Mouse (Mus musculus) C2C12 (cell line): ENCODE results near the gene Wwtr1. TPM values are rescaled to one million over a fixed set of nuclear protein-coding genes. Genes with fewer than 3 reads are reported as not detected.
A peak's percentile ranks its signal among the peaks of the same experiment; 100 is the strongest.

Experiments
- H3K27me3 ChIP-seq: one replicate; pipeline ENCODE4 v1.6.1; 2011; ENCODE audit not compliant: control insufficient read depth, insufficient read depth, insufficient read length
- H3K36me3 ChIP-seq: one replicate; pipeline ENCODE4 v1.6.1; 2011; ENCODE audit not compliant: control insufficient read depth, insufficient read depth
- H3K4me3 ChIP-seq: one replicate; pipeline ENCODE4 v1.5.1; 2011; ENCODE audit warnings: mild to moderate bottlenecking, control low read depth; ENCODE audit not compliant: poor library complexity, insufficient read depth, severe bottlenecking
- H3K79me2 ChIP-seq: one replicate; pipeline ENCODE4 v1.6.1; 2011; ENCODE audit not compliant: control insufficient read depth, insufficient read depth
- H3K79me3 ChIP-seq: one replicate; pipeline ENCODE4 v1.6.1; 2011; ENCODE audit warnings: low read depth, control low read depth
- H3ac ChIP-seq: one replicate; pipeline ENCODE3; 2011; ENCODE audit warnings: low read depth; ENCODE audit not compliant: control insufficient read depth, insufficient read length
- CEBPB ChIP-seq: IDR thresholded peaks from one replicate; pipeline ENCODE4 v1.6.1; 2011; ENCODE audit warnings: low read depth, mild to moderate bottlenecking, control low read depth, moderate library complexity
- CTCF ChIP-seq: IDR thresholded peaks from one replicate; pipeline ENCODE4 v1.5.1; 2011; ENCODE audit not compliant: control insufficient read depth, insufficient read depth, insufficient read length
- FOSL1 ChIP-seq: IDR thresholded peaks from one replicate; pipeline ENCODE4 v1.8.0; 2011; ENCODE audit warnings: mild to moderate bottlenecking, low read length; ENCODE audit not compliant: poor library complexity, insufficient read depth, severe bottlenecking
- MAX ChIP-seq: IDR thresholded peaks from one replicate; pipeline ENCODE4 v1.6.1; 2011; ENCODE audit warnings: mild to moderate bottlenecking, control low read depth
- MYOD1 ChIP-seq: IDR thresholded peaks from one replicate; pipeline ENCODE4 v1.6.1; 2011; ENCODE audit warnings: low read depth; ENCODE audit not compliant: control insufficient read depth, insufficient read length
- MYOG ChIP-seq: IDR thresholded peaks from one replicate; pipeline ENCODE4 v1.6.1; 2011; ENCODE audit not compliant: control insufficient read depth, insufficient read length; ENCODE audit errors: extremely low read depth
- USF1 ChIP-seq: IDR thresholded peaks from one replicate; pipeline ENCODE4 v1.6.1; 2011; ENCODE audit warnings: low read depth, mild to moderate bottlenecking, control low read depth, moderate library complexity
- polyA plus RNA-seq: library from polyadenylated mRNA; unstranded; fragments of >200 nt; fragmentation: generic; extraction: Trizol; gene quantifications from one replicate; pipeline ENCODE4 v1.2.1, GENCODE M21; 2012; ENCODE audit warnings: missing spikeins

Gene Wwtr1
- polyA plus RNA-seq, 1 experiment: 26.7 TPM

DNA sequence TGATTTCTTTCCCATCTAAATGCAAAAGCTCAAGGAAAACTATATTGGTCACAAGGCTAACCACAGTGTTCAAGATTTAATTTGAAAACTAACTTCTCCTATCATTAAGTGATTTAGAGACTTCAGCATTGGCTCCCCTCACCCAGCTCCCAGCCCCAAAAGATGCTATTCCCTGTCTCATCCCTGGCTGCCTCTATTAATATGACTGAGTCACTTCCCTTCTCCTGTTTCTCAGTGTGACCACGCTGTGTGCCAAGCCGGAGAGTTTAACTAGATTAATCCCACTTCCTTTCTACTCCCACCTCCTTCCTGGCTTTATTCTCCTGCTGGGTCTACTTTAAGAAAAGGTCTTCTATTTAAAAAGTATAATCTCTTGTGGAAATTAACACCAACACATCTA, 71.0 kb downstream of the Wwtr1 start:
- Histone ChIP-seq H3K36me3 (peaks cover 20% of the 10 kb centered on the region), H3K79me2 (peaks cover 85% of the 10 kb centered on the region), H3K27me3 (no peaks in the 10 kb centered on the region), H3ac (no peak overlapping the region), H3K79me3 (peaks cover 40% of the 10 kb centered on the region), H3K4me3 (no peak overlapping the region)
- TF ChIP-seq FOSL1 (peak; percentile 29), MYOD1 (no peak)

DNA sequence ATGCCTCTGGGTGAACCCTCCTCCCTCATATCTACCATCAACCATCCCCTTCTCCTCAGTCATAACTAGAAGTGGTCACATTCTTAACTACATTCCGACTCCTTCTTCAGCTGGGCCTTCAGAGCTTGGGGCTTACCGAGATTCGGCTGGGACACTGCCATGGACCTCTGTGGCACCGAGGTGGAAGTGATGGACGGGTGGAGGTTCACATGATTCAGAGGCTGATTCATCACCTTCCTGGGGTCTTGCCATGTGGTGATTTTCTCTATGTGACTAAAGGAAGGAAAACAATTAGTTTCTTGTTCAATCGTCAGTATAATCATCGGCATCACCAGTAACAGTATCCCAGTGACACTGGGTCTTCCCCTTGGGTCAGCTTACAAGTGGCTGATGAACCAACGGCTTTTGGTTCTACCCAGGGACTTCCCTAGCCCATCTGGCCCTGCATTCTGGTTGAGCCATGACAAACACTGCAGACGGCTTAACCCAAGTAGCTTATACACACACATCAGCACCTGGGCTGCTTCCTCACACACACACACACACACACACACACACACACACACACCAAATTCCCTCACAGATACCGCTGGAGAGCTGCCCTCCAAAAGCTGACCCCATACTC, 74.0 kb downstream of the Wwtr1 start:
- peak; percentile 14 for TF ChIP-seq MYOD1
- no peak for TF ChIP-seq MYOG
- TF ChIP-seq FOSL1: peak; percentile 66
- TF ChIP-seq CTCF: no peak
- no peak for TF ChIP-seq MAX
- TF ChIP-seq USF1: peak; percentile 61
- no peak for TF ChIP-seq CEBPB
- Histone ChIP-seq H3K79me2 (peaks cover 79% of the 10 kb centered on the region), H3ac (no peak overlapping the region), H3K36me3 (peaks cover 23% of the 10 kb centered on the region), H3K27me3 (no peaks in the 10 kb centered on the region), H3K79me3 (peaks cover 28% of the 10 kb centered on the region), H3K4me3 (no peak overlapping the region)

DNA sequence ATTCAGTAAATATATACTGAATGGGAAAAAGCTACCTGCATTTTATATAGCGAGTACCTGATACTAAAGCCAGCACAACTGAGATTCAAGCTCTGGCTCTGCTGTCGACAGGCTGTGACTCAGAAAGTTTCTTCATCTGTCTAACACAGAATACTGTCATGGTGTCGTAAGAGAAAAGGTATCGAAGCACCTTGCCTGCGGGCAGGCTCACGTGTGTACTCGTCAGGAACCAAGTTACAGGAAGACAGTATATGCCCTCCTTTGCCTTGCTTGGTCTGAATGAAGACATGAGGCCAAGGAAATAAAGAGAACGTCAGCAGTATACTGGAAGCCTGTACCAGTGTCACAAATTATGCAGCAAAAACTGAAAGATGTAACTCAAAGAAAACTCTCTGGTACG, 74.9 kb downstream of the Wwtr1 start:
- peaks cover 27% of the 10 kb centered on the region for H3K36me3 ChIP-seq
- no peak overlapping the region for H3ac ChIP-seq
- H3K79me3 ChIP-seq: peaks cover 27% of the 10 kb centered on the region
- H3K4me3 ChIP-seq: no peak overlapping the region
- TF ChIP-seq MAX (no peak), CEBPB (no peak), MYOG (no peak), FOSL1 (no peak), CTCF (no peak)
- no peaks in the 10 kb centered on the region for H3K27me3 ChIP-seq
- H3K79me2 ChIP-seq: peaks cover 79% of the 10 kb centered on the region

DNA sequence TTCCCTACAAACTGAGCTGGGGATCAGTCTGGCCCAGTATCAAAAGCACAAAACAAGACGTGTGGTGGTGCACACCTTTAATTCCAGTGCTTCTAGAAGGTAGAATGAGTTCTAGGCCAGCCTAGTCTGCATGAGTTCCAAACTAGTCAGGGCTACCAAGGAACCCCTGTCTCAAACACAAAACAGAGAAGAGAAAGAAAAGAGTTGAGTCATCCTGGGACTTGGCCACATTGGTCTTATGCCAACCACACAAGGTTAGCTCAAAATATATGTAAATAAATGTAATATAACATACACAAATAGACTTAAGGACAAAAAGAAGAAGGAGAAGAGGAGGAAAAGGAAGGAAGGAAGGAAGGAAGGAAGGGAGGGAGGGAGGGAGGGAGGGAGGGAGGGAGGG, 77.9 kb downstream of the Wwtr1 start:
- Histone ChIP-seq H3K4me3 (no peak overlapping the region), H3K79me3 (peaks cover 39% of the 10 kb centered on the region), H3ac (no peak overlapping the region), H3K27me3 (no peaks in the 10 kb centered on the region), H3K36me3 (peaks cover 37% of the 10 kb centered on the region), H3K79me2 (peaks cover 85% of the 10 kb centered on the region)
- TF ChIP-seq CEBPB (no peak), FOSL1 (no peak), MYOG (no peak), MAX (no peak), USF1 (no peak), MYOD1 (no peak), CTCF (no peak)

DNA sequence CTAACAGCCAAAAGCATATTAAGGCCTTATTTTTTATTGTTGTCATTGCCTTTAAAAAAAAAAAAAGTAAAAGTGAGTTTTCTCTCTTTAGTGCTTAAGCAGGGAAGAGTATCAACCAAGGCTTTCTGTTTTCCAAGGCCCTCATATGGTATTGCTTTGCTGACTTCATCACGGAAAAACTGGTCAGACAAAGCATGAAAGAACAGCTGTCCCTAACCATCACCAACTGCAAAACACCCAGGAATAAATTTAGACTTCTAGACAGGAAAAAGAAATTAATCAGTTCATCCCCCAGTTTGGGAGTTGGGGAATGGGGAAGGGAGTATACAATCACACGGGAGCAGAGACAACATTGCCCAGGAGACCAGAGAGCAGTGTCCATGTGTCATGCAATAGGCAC, 79.3 kb downstream of the Wwtr1 start:
- Histone ChIP-seq H3K4me3 (no peak overlapping the region), H3K79me3 (peaks cover 49% of the 10 kb centered on the region)

DNA sequence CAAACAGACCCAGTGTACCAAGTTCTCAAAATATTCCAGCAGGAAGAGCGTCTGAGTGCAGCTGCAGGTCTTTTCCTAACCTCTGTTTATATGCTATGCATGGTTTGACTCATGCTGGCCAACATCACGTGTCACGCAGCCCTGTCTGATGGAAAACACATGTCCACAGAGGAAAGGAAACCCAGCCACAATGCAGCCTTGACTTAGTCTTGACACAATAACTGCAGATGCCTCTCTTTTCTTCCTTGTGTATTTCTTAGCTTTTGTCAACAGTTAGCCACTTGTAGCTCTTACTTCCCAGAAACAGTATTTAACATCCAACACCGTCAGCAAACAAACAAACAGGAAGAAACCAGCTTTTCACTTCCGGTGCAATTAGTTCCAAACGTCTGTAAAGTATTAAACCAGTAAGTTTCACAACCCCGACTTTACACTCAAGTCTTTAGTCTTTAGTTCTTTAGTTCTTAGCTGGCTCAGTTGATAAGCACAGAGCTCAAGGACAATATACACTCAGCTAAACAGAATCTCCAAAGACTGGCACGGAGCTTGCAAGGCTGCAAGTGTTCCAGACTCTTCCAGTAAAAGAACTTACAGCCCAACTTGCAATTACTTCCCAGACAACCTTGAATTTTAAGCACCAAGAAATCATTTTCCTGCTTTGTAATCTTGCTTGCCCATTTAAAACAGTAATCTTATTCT, 88.1 kb downstream of the Wwtr1 start:
- Histone ChIP-seq H3K4me3 (no peak overlapping the region), H3ac (no peak overlapping the region), H3K36me3 (peaks cover 11% of the 10 kb centered on the region), H3K79me3 (peaks cover 54% of the 10 kb centered on the region), H3K79me2 (peaks cover 90% of the 10 kb centered on the region), H3K27me3 (no peaks in the 10 kb centered on the region)
- TF ChIP-seq CTCF: no peak
- peak; percentile 90 for TF ChIP-seq MAX
- peak; percentile 92 for TF ChIP-seq USF1

More for the DNA sequence above, 79.3 kb downstream of the Wwtr1 start:
- peaks cover 95% of the 10 kb centered on the region for H3K79me2 ChIP-seq
- H3K36me3 ChIP-seq: peaks cover 41% of the 10 kb centered on the region
- H3K27me3 ChIP-seq: no peaks in the 10 kb centered on the region
- no peak overlapping the region for H3ac ChIP-seq
- TF ChIP-seq MYOD1: peak; percentile 71
- TF ChIP-seq MYOG: no peak
